Mouse (Mus musculus) left cerebral cortex, postnatal 4 days (tissue): ENCODE data around the gene Rnf187. TPM values are rescaled to one million over a fixed set of nuclear protein-coding genes. Genes with fewer than 3 reads are reported as not detected.
A peak's percentile ranks its signal among the peaks of the same experiment; 100 is the strongest.

Experiments
- DNase-seq: peaks from one replicate; pipeline ENCODE4 v3.0.0-alpha.2; 2022
- intact Hi-C: fragments of 180-260 bp; cut with DNase I; formaldehyde crosslinking; loops from one replicate; pipeline ENCODE4 v1.15.1; 2025
- total RNA-seq, 2 experiments: library from RNA; stranded (reverse); gene quantifications; 2 replicates each; pipeline ENCODE4 v1.2.3; 2021

The Rnf187 gene
- total RNA-seq, 2 experiments from 2014 or later, result 386 to 426 TPM

DNA sequence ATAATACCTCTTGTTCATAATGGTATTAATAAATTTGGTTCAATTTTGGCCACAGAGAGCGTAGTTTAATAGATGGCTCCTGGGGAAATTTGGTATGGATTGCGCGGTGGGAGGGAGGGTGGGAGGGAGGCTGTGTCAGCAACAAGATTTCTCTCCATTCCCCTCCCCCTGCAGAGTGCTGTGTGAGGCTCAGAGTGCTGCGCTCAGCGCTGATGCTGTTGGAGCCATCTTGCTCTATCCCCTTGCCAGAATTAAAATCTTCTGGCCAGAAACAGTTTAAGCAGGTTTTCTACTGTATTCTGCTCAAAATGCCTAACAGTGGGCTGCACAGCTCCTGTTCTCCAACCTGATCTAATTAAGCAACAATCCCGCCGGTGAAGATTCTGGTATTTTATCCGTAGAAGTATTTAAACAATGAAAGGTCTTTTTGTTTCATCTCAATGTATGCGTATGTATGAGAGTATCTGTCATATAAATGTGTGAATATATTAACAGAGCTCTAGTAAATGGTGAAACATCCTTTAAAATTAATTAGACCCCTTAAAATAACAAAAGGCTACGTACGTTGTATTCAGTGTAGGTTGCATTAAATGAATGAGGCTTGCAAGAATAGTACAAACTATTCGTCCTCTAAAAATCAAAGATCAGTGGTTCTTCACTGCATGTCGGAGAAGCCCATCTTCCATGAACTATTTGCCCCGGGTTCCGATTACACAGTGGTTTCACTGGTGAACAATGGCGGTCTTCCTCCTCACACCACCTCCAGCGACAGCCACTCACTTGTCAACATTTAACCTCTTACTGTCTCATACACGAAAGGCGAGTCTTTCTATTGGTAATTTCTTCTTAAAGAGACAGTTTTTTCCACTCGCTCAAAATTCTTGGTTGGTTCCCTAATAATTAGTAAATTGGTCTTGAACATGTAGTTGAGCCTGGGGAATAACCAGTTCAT, 11.0 kb upstream of the Rnf187 start:
- intact Hi-C loops, result loop anchor here (10.0 kb wide), 1 partner anchor 255 kb away; the partner anchor contains the start of genes 2310033P09Rik and Mrpl55
- DNase-seq, result peak; percentile 78

DNA sequence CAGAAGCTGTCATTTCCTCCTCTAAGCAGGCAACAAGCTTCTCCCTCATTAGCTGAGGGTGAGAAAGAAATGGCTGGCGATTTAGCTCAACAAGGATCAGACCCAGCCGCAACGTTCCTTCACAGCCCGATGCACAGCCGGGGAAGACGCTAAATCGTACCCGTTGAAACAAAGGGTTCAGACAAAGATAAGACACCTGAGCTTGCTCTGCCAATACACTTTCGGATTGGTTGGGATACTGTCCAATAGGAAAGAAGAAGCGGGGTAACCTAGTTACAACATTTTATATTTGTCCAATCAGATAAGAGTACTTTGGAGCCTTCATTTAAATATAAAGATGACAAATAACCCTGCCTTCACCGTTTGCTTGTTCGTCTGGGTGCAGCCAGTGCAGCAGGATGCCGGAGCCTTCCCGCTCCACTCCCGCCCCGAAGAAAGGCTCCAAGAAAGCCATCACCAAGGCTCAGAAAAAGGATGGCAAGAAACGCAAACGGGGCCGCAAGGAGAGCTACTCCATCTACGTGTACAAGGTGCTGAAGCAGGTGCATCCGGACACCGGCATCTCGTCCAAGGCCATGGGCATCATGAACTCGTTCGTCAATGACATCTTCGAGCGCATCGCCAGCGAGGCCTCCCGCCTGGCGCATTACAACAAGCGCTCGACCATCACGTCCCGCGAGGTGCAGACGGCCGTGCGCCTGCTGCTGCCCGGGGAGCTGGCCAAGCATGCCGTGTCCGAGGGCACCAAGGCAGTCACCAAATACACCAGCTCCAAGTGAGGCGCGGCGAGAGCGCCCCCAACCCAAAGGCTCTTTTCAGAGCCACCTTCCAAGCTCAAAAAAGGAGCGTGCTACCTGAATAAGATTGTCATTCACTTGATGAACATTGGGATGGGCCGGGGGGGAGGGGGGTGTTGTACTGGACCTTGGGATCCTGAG, 10.1 kb upstream of the Rnf187 start, which contains the start of gene Hist3h2ba:
Hist3h2ba (plus strand) TSS at position 379 of the 938 bp plus-strand sequence.
- DNase-seq, result peak; percentile 74
- intact Hi-C loops, result no loop called here

DNA sequence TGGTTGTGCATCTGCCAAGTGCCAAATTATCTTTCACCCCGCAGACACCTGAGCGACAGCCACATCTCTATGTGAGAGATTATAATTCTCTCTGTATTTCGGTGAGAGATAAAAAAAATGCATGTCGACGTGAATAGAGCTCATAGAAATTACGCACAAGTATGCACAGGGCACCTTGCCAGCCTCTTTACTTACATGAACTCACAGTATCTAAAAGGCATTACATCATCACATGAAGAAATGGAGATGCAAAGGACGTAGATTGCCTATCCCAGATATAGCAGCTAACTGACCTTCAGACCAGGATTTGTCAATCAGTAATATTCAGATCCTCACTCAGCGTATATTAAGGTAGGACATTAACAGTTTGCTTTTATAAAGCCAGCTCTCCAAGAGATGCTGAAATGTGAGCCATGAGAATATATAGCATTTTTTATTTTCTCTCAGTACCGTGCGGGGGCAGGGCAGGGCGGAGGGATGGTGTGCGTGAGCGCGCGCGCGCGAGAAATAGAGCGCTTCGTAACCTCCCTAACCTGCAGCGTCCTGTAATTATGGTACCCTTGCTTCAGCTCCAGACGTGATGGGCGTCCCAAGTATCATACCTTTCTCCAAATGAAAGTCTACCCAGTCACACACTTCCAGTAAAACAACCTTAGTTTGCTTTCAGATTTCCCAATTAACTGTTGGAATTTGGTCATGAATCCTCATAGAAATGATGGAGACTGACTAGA, 9.2 kb upstream of the Rnf187 start:
- DNase-seq, result peak; percentile 59
- intact Hi-C loops, result no loop called here

DNA sequence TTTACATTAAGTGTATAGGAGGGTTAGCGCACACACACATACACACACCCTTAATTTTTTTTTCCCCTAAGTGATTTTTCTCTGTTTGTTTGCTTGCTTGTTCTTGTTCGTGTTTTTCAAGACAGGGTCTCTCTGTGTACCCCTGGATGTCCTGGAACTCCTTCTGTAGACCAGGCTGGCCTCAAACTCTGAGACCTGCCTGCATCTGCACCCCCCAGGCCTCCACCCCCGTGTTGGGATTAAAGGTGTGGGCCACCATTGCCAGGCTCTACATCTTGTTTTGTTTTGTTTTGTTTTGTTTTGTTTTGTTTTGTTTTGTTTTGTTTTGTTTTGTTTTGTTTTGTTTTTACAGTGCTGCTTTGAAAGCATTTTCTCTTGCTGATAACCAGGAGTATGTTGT, 8.6 kb upstream of the Rnf187 start:
- intact Hi-C loops, result no loop called here
- no peak for DNase-seq

DNA sequence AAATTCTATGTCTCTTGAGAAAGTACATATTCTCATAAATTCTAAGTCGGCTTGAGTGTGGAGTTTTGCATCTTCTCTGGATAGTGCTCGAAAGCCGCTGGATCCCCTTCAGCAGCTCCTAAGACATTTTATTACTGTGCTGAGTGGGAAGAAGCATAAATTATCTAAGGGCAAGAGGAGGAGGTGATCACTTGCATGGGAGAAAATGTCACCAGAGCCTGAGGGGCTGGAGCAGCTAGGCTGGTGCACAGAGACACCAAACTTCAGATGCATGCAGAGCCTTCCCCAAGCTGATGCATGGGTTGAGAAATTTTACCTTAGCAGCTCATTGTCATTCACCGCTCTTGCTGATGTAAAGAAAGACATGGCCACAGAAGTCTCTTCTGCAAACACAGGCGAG, 5.4 kb upstream of the Rnf187 start:
- no peak for DNase-seq

DNA sequence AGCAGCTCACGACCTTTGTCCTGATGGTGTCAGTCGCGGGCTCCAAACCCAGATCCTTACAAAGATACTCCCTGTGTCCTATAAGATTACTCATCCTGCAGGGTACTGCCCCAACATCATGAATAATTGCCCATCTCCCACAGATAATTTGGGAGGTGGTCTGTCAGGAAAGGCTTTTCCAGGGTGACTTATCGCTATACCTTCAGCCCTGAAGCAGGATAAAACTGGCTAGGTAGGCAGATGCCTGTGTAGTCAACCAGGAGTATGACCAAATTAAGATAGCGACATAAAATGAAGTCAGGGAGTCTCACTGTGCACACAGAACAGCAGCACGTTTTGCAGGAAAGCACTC, 348 bp upstream of the Rnf187 start:
- intact Hi-C loops, result no loop called here
- no peak for DNase-seq

More for the DNA sequence above, 5.4 kb upstream of the Rnf187 start:
- intact Hi-C loops, result no loop called here

DNA sequence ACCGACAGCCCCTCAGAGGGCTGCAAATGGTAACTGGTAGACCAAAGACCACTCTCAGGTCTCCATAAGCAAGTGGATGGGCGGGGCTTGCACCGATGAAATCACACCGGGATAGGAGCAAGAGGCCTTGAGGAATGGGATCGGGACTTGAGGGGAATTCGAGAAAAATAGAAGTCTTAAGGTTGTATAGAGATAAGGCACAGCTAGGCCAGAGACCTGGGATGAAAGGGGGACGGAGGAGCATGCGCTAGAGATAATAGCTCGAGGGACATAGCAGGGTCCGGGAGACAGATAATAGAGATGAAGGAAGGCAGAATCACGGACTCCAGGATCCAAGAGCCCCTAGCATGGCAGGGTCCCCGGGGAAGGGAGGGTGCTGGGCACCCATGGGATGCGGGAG, 807 bp downstream of the Rnf187 start:
- DNase-seq, result no peak
- intact Hi-C loops, result no loop called here

DNA sequence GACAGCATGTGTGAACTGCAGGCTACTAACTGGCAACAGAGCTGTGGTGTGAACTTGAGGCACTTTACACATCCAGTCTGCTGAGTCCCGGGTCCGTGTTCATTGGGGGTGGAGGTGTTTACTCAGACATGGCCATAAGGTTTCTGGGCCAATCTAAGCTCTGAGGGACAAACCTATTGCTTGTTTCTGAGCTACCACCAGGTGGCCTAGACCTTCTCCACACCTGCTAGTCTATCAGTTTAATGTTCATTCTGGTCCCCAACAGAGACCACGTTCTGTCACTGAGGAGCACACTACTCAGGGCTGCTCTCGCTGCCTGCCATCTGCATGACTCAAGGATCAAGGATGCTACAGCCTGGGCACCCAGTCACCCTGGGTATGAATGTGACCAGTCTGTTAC, 7.1 kb downstream of the Rnf187 start:
- DNase-seq, result no peak
- intact Hi-C loops, result no loop called here

DNA sequence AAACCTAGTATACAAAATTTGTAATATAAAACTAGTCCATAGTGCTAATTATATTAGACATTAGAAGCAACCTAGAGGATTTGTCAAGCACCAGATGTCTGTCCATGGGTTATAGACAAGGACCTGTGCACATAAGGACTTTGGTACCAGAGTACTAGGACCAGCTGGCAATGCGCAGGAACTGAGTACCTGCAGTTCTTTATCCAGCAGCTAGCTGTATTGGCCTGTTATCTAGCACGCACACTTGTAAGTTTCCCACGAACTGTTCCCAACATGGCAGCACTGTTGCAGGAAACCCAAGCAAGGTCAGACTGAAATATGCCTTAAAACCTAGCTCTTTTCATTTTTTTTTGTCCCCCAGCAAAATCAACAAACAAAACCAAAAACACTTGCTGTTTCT, 8.5 kb downstream of the Rnf187 start:
- intact Hi-C loops, result no loop called here
- no peak for DNase-seq

DNA sequence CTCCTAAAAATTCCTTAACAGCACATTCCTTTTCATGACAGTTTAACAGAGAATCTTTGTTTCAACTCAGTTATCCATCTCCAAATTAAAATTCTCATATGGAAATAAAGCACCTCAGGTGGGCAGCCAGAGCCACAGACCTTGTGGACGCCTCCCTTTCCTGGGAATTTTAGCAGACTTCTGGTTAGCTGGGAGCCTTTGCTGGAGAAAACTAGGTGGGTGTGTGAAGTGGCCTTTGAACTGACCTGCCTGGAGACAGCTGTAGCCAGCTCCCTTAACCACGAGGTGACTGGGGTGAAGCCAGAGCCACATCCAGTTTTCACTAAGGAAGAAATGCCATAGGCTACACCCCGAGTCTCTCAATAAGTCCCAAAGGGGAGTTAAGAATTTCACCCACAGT, 9.1 kb downstream of the Rnf187 start:
- DNase-seq, result no peak
- intact Hi-C loops, result loop anchor here (10.0 kb wide), 1 partner anchor 365 kb away; the partner anchor contains the start of gene Wnt3a

DNA sequence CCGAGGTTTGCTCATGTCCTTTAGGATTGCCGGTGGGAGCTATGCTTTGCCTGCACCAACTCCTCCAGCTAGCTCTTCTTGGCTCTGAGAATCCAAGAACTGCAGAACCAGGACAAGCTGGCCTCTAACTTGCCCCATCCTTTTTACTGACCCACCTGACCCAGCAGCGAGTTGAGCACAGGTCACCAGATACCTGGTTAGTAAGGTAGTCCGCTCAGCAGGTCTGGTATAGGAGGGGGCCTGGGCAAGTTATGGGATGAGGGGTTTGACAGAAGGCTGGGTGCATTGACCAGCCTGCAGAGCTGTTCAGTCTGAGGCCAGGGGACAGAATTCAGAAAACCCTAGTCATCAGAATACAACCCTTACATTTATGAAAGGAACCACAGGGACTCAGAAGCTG, 9.7 kb downstream of the Rnf187 start:
- intact Hi-C loops, result loop anchor here (10.0 kb wide), 1 partner anchor 366 kb away; the partner anchor contains the start of gene Wnt3a
- no peak for DNase-seq

DNA sequence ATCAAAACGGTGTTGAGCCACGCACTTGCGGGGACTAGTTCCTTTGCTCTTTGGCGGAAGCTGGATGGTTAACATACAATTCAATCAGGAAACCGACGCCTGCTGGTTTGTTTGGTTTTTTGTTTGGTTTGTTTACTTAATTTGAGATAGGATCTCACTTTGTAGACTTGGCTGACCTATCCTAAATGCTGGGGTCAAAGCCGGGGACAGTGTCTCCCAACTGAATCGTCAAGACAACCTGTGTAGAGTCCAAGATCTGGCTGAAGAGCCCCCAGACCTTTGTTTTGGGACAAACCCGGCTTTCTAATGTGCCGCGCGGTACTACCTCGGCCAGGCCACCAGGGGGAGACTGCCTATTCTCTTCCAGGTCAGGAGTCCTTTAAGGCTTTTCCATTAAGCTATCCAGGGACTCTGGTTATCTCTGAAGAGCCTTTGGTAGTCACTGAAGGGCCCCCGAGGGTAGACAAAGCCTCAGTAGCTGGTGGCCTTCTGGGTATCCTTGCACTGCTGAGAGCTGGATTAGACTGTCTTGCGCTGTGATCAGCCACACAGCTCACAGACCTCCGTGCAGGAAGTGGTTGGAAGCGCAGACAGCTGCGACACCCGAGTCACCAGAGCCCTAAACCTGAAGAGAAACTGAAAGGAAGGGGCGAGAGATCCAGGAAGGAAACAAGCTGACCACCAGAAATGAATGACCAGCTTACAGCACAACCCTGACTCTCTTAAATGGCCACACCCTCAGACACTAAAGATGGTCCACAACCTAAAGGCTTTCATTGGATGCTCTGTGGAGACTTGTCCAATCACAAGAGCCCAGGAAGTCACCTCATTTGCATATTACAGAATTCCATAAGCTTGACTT, 10.7 kb downstream of the Rnf187 start:
- intact Hi-C loops, result loop anchor here (10.0 kb wide), 1 partner anchor 367 kb away; the partner anchor contains the start of gene Wnt3a
- DNase-seq, result peak; percentile 64

DNA sequence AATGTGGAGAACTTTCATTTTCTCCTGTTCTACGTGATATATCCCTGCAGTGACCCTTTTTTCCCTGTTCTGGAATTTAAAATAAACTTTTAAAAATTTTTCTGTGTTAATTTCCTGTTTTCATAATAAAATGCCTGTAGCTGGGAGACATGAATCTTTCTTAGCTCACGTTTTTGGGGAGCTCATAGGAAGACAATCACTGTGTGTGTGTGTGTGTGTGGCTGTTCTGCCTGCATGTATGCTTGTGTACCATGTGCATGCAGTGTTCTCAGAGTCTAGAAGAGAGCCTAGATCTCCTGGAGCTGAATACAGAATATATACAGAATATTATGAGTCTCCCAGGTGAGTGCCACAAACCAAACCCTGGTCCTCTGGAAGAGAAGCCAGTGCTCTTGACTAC, 11.7 kb downstream of the Rnf187 start:
- no peak for DNase-seq
- intact Hi-C loops, result loop anchor here (10.0 kb wide), 1 partner anchor 368 kb away; the partner anchor contains the start of gene Wnt3a

DNA sequence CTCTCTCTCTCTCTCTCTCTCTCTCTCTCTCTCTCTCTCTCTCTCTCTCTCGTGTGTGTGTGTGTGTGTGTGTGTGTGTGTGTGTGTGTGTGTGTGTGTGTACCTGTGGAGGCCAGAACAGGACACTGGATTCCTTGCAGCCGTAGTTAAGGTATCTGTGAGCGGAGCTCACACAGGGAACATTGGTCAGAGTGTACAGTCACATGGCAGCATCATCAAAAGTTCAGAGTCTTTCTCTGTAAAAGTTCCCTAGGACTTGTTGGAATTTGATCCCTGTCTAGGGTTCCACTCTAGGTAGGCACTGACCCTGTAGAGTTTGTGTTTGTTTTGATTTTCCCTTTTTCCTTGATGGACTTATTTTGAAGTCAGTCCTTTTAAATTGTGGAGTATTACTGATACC, 12.1 kb downstream of the Rnf187 start:
- intact Hi-C loops, result loop anchor here (10.0 kb wide), 1 partner anchor 368 kb away; the partner anchor contains the start of gene Wnt3a

DNA sequence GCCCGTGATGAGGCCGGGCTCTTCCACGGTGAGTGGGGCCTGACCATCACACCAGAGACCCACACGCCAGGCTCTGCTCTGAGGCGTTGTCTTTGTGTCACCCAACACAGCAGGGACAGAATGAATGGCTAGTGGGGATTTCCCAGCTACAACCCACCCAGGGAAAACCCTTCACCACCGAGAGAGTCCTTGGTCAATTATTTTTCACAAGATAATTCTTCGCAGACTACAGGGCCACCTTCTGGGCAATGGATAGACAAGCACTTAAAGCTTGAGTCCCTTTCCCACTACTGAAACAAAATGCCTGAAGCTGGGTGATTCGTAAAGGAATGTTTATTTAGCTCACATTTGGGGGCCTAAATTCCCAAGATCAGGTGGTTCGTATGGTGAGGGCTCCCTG, 16.3 kb downstream of the Rnf187 start:
- intact Hi-C loops, result loop anchor here (10.0 kb wide), 1 partner anchor 372 kb away; the partner anchor contains the start of gene Wnt3a
- DNase-seq, result no peak

More for the DNA sequence above, 12.1 kb downstream of the Rnf187 start:
- DNase-seq, result no peak

DNA sequence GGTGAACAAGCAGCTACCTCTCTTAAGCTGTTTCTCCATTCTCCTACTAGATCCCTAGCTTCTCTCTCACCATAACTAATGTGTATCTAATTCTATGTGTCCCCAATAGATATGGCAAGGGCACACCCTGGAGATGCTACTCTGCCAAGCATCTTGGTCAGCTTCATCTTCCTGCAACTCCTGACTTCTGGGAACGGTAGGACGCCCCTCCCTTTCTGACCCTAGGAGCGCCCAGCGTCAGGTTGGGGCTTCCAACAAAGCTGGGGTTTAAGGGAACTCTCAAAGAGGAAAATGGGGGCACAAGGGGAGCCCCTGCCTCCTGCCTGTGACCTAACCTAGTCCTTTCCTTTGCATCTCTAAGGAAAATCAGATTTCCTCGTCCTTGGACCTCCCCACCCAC, 20.0 kb downstream of the Rnf187 start:
- intact Hi-C loops, result no loop called here

DNA sequence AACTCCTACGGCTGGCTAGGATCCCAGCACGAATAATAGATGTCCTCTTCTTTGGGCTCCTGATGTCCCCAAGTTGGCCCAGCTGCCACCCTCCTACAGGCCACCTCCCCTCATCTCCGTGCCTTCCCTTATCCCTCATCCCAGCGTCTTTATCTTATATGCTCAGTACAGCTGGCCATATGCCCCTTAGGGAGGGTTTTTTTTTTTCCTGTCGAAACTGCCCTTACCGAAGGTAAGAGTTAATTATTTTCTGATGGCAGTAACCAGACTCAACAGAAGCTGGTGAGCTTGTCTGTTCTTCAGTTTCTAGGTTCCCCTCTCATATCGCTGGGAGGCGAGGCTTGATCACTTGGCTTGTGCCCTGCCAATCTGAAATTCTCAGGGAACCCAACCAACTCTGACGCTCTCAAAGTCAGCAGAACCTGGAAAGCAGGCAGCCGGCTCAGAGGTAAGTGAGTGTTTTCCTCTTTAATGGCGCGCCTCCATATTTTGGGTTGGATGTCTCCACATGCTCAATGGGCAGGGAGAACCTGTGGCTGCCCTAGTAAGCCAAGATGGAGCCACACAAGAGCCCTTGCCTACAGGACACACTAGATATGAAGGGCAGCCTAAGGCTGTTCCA, 20.9 kb downstream of the Rnf187 start, which contains the start of gene Btnl10:
Btnl10 (plus strand) TSS at position 164 of the 622 bp plus-strand sequence.
- intact Hi-C loops, result no loop called here
- no peak for DNase-seq

More for the DNA sequence above, 20.0 kb downstream of the Rnf187 start:
- DNase-seq, result no peak

DNA sequence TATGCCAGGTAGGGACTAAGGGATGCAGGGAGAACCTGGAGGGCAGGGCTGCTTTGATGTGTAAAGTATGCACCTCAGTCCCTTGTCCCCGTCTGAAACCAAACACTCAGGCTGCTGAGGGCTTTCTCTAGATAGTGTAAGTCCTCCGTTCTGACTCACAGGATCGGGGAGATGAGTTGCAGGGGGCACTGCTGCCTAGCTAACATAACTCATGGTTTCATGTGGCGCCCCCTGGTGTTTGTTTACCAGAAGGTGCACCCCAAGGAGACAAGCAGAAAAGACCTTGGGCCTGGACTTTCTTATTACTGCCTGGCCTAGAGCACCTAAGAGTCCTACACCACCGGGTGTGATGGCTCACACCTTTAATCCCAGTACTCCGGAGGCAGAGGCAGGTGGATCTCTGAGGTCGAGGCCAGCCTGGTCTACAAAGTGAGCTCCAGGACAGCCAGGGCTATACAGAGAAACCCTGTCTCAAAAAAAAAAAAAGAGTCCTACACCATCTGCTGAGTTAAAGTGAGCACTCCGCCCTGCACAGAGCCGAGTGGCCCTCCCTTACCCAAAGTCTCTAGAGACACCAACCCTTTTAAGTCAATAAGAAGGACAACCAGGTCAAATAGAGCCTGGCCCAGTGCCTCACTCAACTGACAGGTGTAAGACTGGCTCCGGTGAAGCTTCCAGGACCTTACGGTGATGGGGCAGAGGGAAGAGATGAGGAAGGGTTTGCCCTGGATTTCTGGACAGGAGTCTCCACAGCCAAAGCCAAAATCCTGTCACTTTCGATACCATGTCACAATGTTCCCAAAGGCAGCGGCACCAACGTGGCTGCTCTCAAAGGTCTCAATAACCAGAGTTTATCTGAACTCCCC, 21.6 kb downstream of the Rnf187 start:
- intact Hi-C loops, result no loop called here
- peak; percentile 43 for DNase-seq
